Mouse (Mus musculus) MEL (cell line): ENCODE measurements around the gene Dnaaf5. TPM values are rescaled to one million over a fixed set of nuclear protein-coding genes. Genes with fewer than 3 reads are reported as not detected.

Experiments used
- DNase-seq: peaks from one replicate; pipeline ENCODE4 v3.0.0; 2011; ENCODE audit warnings: low read depth, low spot score
- H3K27ac ChIP-seq: 2 replicates; pipeline ENCODE4 v1.5.1; 2012; ENCODE audit warnings: low read depth, mild to moderate bottlenecking, control low read depth, low read length, moderate library complexity; ENCODE audit not compliant: control insufficient read depth
- H3K27me3 ChIP-seq, 2 experiments: fragments of 150-350 bp in 1 of 2; sonication (generic) in 1 of 2; 2 replicates each; pipeline ENCODE4 v1.6.1; 2012; ENCODE audit warnings: low read length in 2 of 2, mild to moderate bottlenecking in 2 of 2, improper control_type of control experiment in 1 of 2, moderate library complexity in 1 of 2; ENCODE audit not compliant: insufficient read depth in 2 of 2, control insufficient read depth in 1 of 2
- H3K36me3 ChIP-seq, 2 experiments: 2 replicates each; pipeline ENCODE4 v1.6.1; 2012 to 2014; ENCODE audit warnings: low read length in 2 of 2, improper control_type of control experiment in 1 of 2, inconsistent platforms in 1 of 2, mild to moderate bottlenecking in 1 of 2; ENCODE audit not compliant: insufficient read depth in 2 of 2, control insufficient read depth in 1 of 2
- H3K4me1 ChIP-seq, 2 experiments: fragments of 150-350 bp in 1 of 2; sonication (generic) in 1 of 2; 2 replicates each; pipeline ENCODE4 v1.6.1; 2012; ENCODE audit warnings: low read length in 2 of 2, improper control_type of control experiment in 1 of 2, mild to moderate bottlenecking in 1 of 2; ENCODE audit not compliant: insufficient read depth in 2 of 2, control insufficient read depth in 1 of 2
- H3K4me3 ChIP-seq, 2 experiments: fragments of 150-350 bp in 1 of 2; sonication (generic) in 1 of 2; 2 replicates each; pipeline ENCODE4 v1.5.1; 2012; ENCODE audit warnings: low read depth in 2 of 2, low read length in 2 of 2, mild to moderate bottlenecking in 2 of 2, moderate library complexity in 2 of 2, control low read depth in 1 of 2, improper control_type of control experiment in 1 of 2; ENCODE audit not compliant: control insufficient read depth in 1 of 2, insufficient read depth in 1 of 2
- H3K79me2 ChIP-seq: 2 replicates; pipeline ENCODE4 v1.6.1; 2012; ENCODE audit warnings: mild to moderate bottlenecking, low read length, moderate library complexity; ENCODE audit not compliant: control insufficient read depth, poor library complexity, insufficient read depth
- H3K9ac ChIP-seq: 2 replicates; pipeline ENCODE4 v1.6.1; 2012; ENCODE audit warnings: low read depth, mild to moderate bottlenecking, control low read depth, low read length, moderate library complexity; ENCODE audit not compliant: control insufficient read depth, poor library complexity, severe bottlenecking
- H3K9me3 ChIP-seq: fragments of 150-350 bp; sonication (generic); replicated peaks from 2 replicates; pipeline ENCODE4 v1.6.1; 2012; ENCODE audit warnings: mild to moderate bottlenecking, low read length, improper control_type of control experiment, moderate library complexity; ENCODE audit not compliant: insufficient read depth
- BHLHE40 ChIP-seq: IDR thresholded peaks from 2 replicates; pipeline ENCODE4 v1.6.1; 2012; ENCODE audit warnings: low read depth, mild to moderate bottlenecking, inconsistent platforms, low read length, improper control_type of control experiment, borderline replicate concordance
- CTCF ChIP-seq, 3 experiments: IDR thresholded peaks in 2 of 3; conservative IDR thresholded peaks in 1 of 3; 2 replicates each; pipeline ENCODE4 v1.5.1; 2011 to 2012; ENCODE audit warnings: low read length in 3 of 3, low read depth in 2 of 3, mild to moderate bottlenecking in 2 of 3, improper control_type of control experiment in 1 of 3, inconsistent platforms in 1 of 3, mixed read lengths in 1 of 3, moderate library complexity in 1 of 3; ENCODE audit not compliant: control insufficient read depth in 1 of 3, insufficient read depth in 1 of 3, poor library complexity in 1 of 3, severe bottlenecking in 1 of 3
- E2F4 ChIP-seq: IDR thresholded peaks from 2 replicates; pipeline ENCODE4 v1.6.1; 2011; ENCODE audit warnings: low read depth, low read length, improper control_type of control experiment, borderline replicate concordance
- KAT2A ChIP-seq: conservative IDR thresholded peaks from 2 replicates; pipeline ENCODE4 v1.6.1; 2012; ENCODE audit warnings: low read depth, low read length, improper control_type of control experiment, inconsistent platforms
- MAZ ChIP-seq: IDR thresholded peaks from 2 replicates; pipeline ENCODE4 v1.6.1; 2012; ENCODE audit warnings: low read depth, mild to moderate bottlenecking, inconsistent platforms, low read length, improper control_type of control experiment
- MEF2A ChIP-seq: IDR thresholded peaks from 2 replicates; pipeline ENCODE4 v1.6.1; 2014; ENCODE audit warnings: low read depth, mild to moderate bottlenecking, inconsistent platforms, low read length, improper control_type of control experiment; ENCODE audit not compliant: poor library complexity, insufficient replicate concordance, severe bottlenecking; ENCODE audit errors: extremely low read depth
- MXI1 ChIP-seq: IDR thresholded peaks from 2 replicates; pipeline ENCODE4 v1.6.1; 2011; ENCODE audit warnings: mild to moderate bottlenecking, low read depth, low read length, improper control_type of control experiment
- MYC ChIP-seq: IDR thresholded peaks from 2 replicates; pipeline ENCODE4 v1.6.1; 2011; ENCODE audit warnings: low read depth, mild to moderate bottlenecking, low read length, improper control_type of control experiment, moderate library complexity
- POLR2A ChIP-seq, 2 experiments: IDR thresholded peaks; 2 replicates each; pipeline ENCODE4 v1.6.1; 2011 to 2012; ENCODE audit warnings: low read length in 2 of 2, mild to moderate bottlenecking in 2 of 2, control low read depth in 1 of 2, improper control_type of control experiment in 1 of 2, low read depth in 1 of 2, moderate library complexity in 1 of 2; ENCODE audit not compliant: control insufficient read depth in 1 of 2, insufficient read depth in 1 of 2, poor library complexity in 1 of 2
- POLR2AphosphoS2 ChIP-seq: IDR thresholded peaks from 2 replicates; pipeline ENCODE4 v1.6.1; 2011; ENCODE audit warnings: low read length, improper control_type of control experiment
- RAD21 ChIP-seq: IDR thresholded peaks from 2 replicates; pipeline ENCODE4 v1.6.1; 2011; ENCODE audit warnings: mild to moderate bottlenecking, low read depth, low read length, improper control_type of control experiment
- SIN3A ChIP-seq: IDR thresholded peaks from 2 replicates; pipeline ENCODE4 v1.6.1; 2012; ENCODE audit warnings: low read length, improper control_type of control experiment, inconsistent platforms
- SMC3 ChIP-seq: IDR thresholded peaks from 2 replicates; pipeline ENCODE4 v1.6.1; 2011; ENCODE audit warnings: low read depth, low read length, improper control_type of control experiment
- TAL1 ChIP-seq: IDR thresholded peaks from 2 replicates; pipeline ENCODE4 v1.6.1; 2012; ENCODE audit warnings: mild to moderate bottlenecking, inconsistent platforms, low read length, moderate library complexity, mixed read lengths
- TBP ChIP-seq: IDR thresholded peaks from 2 replicates; pipeline ENCODE4 v1.8.0; 2011; ENCODE audit warnings: low read depth, low read length, improper control_type of control experiment
- TCF12 ChIP-seq: IDR thresholded peaks from 2 replicates; pipeline ENCODE4 v1.6.1; 2014; ENCODE audit warnings: low read depth, mild to moderate bottlenecking, inconsistent platforms, low read length, improper control_type of control experiment, moderate library complexity
- USF2 ChIP-seq, 2 experiments: IDR thresholded peaks; 2 replicates each; pipeline ENCODE4 v1.6.1; 2011 to 2012; ENCODE audit warnings: improper control_type of control experiment in 2 of 2, low read length in 2 of 2, borderline replicate concordance in 1 of 2, inconsistent platforms in 1 of 2, low read depth in 1 of 2, mild to moderate bottlenecking in 1 of 2; ENCODE audit not compliant: insufficient read depth in 1 of 2
- ZMIZ1 ChIP-seq: IDR thresholded peaks from 2 replicates; pipeline ENCODE4 v1.6.1; 2012; ENCODE audit warnings: low read depth, mild to moderate bottlenecking, inconsistent platforms, low read length, improper control_type of control experiment, moderate library complexity
- polyA plus RNA-seq, 2 experiments: library from polyadenylated mRNA; stranded (reverse) in 1 of 2; unstranded in 1 of 2; fragments of >175 nt in 1 of 2; fragments of >200 nt in 1 of 2; gene quantifications; 2 replicates each; pipeline versions ENCODE4 v1.2.1 to v1.2.4; 2012; ENCODE audit warnings: low replicate concordance in 2 of 2, low read depth in 1 of 2; ENCODE audit not compliant: insufficient read length in 2 of 2, insufficient read depth in 1 of 2, missing spikeins in 1 of 2
- total RNA-seq: library from RNA; depleted of rRNA; stranded (reverse); fragments of 300-350 nt; gene quantifications from 2 replicates; pipeline ENCODE4 v1.2.3, GENCODE M21; 2012

The Dnaaf5 gene
- total and polyA plus RNA-seq, 3 experiments, result 20.1 to 35.4 TPM; not detected in 1

DNA sequence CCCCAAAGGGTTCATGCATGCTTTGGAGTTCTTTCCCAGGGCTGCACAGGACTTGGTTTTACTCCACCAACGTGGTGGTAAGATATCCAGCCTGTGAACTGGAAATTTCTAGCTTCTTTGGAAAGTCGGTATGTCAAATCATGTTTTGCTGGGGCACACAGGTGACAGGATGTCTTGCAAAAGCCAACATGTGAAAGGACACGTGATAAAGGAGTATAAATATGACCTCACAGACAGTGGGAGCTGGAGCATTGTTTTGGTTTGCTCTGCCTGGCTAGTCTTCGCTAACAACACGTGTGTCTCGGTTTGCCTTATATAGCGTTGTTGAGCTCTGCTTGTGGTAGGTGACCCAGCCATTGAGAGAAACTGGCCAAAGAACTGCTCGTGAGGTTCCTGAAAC, 15.5 kb upstream of the Dnaaf5 start:
- no peak overlapping the region for H3K9ac ChIP-seq
- no peaks in the 10 kb centered on the region for H3K9me3 ChIP-seq
- H3K27me3 ChIP-seq, result no peaks in the 10 kb centered on the region; a peak in 1 of 4 replicates
- H3K4me1 ChIP-seq, result no peaks in the 10 kb centered on the region
- H3K36me3 ChIP-seq, result no peaks in the 10 kb centered on the region
- DNase-seq, result no peak
- no peak overlapping the region for H3K27ac ChIP-seq
- H3K79me2 ChIP-seq, result no peaks in the 10 kb centered on the region
- no peak for TF ChIP-seq TBP
- TF ChIP-seq MEF2A, result no peak
- no peak for TF ChIP-seq RAD21
- no peak for TF ChIP-seq MYC
- no peak for TF ChIP-seq E2F4
- no peak for TF ChIP-seq SMC3
- no peak for TF ChIP-seq KAT2A
- TF ChIP-seq BHLHE40, result no peak
- TF ChIP-seq SIN3A, result no peak
- TF ChIP-seq POLR2A (IDR thresholded peaks at IDR 0.05; ENCODE audit: control insufficient read depth in 1 of 2, insufficient read depth in 1 of 2, low read depth in 1 of 2, low read length in 2 of 2, poor library complexity in 1 of 2), result no peak
- TF ChIP-seq TAL1, result no peak
- TF ChIP-seq POLR2AphosphoS2, result no peak
- TF ChIP-seq TCF12, result no peak
- TF ChIP-seq MAZ, result no peak
- no peak for TF ChIP-seq USF2 (IDR thresholded peaks at IDR 0.05; ENCODE audit: borderline replicate concordance in 1 of 2, insufficient read depth in 1 of 2, low read depth in 1 of 2, low read length in 2 of 2)
- no peak for TF ChIP-seq CTCF (IDR thresholded peaks at IDR 0.05 in 2 of 3, conservative IDR thresholded peaks at IDR 0.05 in 1 of 3; ENCODE audit: control insufficient read depth in 1 of 3, insufficient read depth in 1 of 3, low read depth in 2 of 3, low read length in 3 of 3, poor library complexity in 1 of 3, severe bottlenecking in 1 of 3)
- no peak overlapping the region for H3K4me3 ChIP-seq

DNA sequence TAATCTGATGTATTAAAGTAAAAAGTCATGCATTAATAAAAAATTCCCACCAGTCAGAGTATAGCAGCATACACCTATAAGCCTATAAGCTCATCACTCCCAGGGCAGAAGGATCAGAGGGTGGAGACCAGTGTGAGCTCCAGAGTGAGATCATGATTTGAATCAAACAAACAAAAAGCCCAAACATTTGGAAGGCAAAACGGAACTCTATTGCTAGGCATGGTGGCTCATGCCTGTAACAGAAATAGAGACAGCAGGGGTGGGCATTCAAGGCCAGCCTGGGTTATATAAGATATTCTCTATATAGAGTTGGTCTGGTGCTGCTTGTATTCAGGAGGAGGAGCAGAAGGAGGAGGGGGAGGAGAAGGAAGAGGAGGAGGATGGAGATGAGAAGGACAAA, 13.7 kb upstream of the Dnaaf5 start:
- Histone ChIP-seq H3K9ac (no peak overlapping the region), H3K79me2 (no peaks in the 10 kb centered on the region), H3K4me1 (no peaks in the 10 kb centered on the region), H3K36me3 (no peaks in the 10 kb centered on the region), H3K27ac (no peak overlapping the region), H3K9me3 (no peaks in the 10 kb centered on the region), H3K27me3 (no peaks in the 10 kb centered on the region; a peak in 1 of 4 replicates), H3K4me3 (no peak overlapping the region)
- TF ChIP-seq ZMIZ1 (no peak), RAD21 (no peak), MXI1 (no peak)
- DNase-seq, result no peak
